Comparison of ENCODE assay signal across 23 mouse cellular contexts in the genomic region with DNA sequence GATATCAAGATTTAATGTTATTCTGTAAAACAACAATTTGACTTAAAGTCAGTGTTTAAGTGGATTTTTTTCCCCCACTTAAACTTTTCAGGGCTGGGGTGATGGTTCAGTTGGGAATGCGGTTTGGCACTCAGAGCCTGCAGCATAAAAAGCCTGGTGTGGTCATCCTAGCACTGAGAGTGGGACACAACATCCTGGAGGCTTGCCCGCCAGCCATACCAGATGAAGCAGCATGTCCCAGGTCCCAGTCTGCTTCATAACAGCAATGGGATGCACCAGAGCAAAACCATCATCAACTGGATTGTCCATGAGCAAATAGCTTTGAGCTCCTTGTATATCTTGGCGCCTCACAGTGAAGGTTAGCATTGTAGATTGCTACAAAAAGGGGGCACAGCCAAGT. TPM values are rescaled to one million over a fixed set of nuclear protein-coding genes. Genes with fewer than 3 reads are reported as not detected.
"Had no signal": no experiment of that assay in that cellular context is flagged by ENCODE, and none has a peak within 500 bp of the region (broad histone marks: within the 10 kb centered on the region; RNA-seq: fewer than 3 reads in every experiment).

No protein-coding gene starts in this region.

- H3K27me3 ChIP-seq: lung, embryonic 15.5 days; megakaryocyte, embryonic 14.5 days; midbrain, embryonic 13.5 days; midbrain, embryonic 15.5 days; neural tube, embryonic 12.5 days; stomach, embryonic 15.5 days had no signal

- H3K9ac ChIP-seq: lung, embryonic 15.5 days; midbrain, embryonic 13.5 days; midbrain, embryonic 15.5 days; neural tube, embryonic 12.5 days; stomach, embryonic 15.5 days had no signal

- H3K4me2 ChIP-seq: lung, embryonic 15.5 days; midbrain, embryonic 11.5 days; midbrain, embryonic 13.5 days; midbrain, embryonic 15.5 days; neural tube, embryonic 12.5 days; stomach, embryonic 15.5 days had no signal

- H3K4me1 ChIP-seq: megakaryocyte, embryonic 14.5 days; midbrain, embryonic 13.5 days; midbrain, embryonic 15.5 days; neural tube, embryonic 12.5 days; stomach, embryonic 15.5 days had no signal

- H3K27ac ChIP-seq: lung, embryonic 15.5 days; macrophage; midbrain, embryonic 13.5 days; midbrain, embryonic 15.5 days; neural tube, embryonic 12.5 days; stomach, embryonic 15.5 days; stomach, postnatal 0 days had no signal

- H3K4me3 ChIP-seq: lung, embryonic 15.5 days; megakaryocyte, embryonic 14.5 days; midbrain, embryonic 13.5 days; midbrain, embryonic 15.5 days; neural tube, embryonic 12.5 days; stomach, embryonic 15.5 days had no signal

- H3K9me3 ChIP-seq: lung, embryonic 15.5 days; midbrain, embryonic 13.5 days; midbrain, embryonic 15.5 days; neural tube, embryonic 12.5 days; stomach, embryonic 15.5 days had no signal

- DNase-seq: lung, adult 2 months; lung, postnatal 14 days; lung, postnatal 36 days; right cerebral cortex, postnatal 14 days; thymus, adult 2 months; thymus, postnatal 25 days had no signal

- ATAC-seq: lung, postnatal 0 days; midbrain, embryonic 13.5 days; midbrain, embryonic 15.5 days had no signal

- H3K36me3 ChIP-seq: midbrain, embryonic 15.5 days; neural tube, embryonic 12.5 days; stomach, embryonic 15.5 days had no signal

RNA-seq across cellular contexts. Expression of a gene that starts 11.1 kb away (rescaled TPM):
- total RNA-seq: megakaryocyte progenitor cell, adult 5-6 weeks; midbrain, postnatal 0 days; monocyte, adult 5-6 weeks; neutrophil, adult 5-6 weeks had no signal
- polyA plus RNA-seq: macrophage; midbrain, embryonic 11.5 days; midbrain, embryonic 13.5 days; midbrain, embryonic 15.5 days; midbrain, postnatal 0 days; neural tube, embryonic 12.5 days; neural tube, embryonic 14.5 days; spleen, adult 2 months; stomach, postnatal 0 days; testis, adult 2 months had no signal
